Mouse (Mus musculus): ENCODE results near the gene Tgif2lx1. TPM values are rescaled to one million over a fixed set of nuclear protein-coding genes. Genes with fewer than 3 reads are reported as not detected.
"Not testable (repeated sequence)": the region's sequence is repeated elsewhere in the genome, so short reads cannot be mapped to it uniquely, and the experiment has no call there.

Gene Tgif2lx1
- total RNA-seq (2017): not detected in 2 replicates

GRCm38 (mm10) chrX:118480637-118481036, at the start of gene Tgif2lx1:
Gene Tgif2lx1, minus strand, starts transcription at chrX:118480737.
- not testable (repeated sequence) for ATAC-seq (replicated peaks; ENCODE audit: low read depth, poor library complexity, severe bottlenecking)

Other genes starting within 250 kb of the Tgif2lx1 start
- not detected in 2 replicates for gene Tgif2lx2, start 53.5 kb downstream of the Tgif2lx1 start, total RNA-seq (2017)

Data from common myeloid progenitor, adult 5-6 weeks (primary cell).